Mouse (Mus musculus) brain, embryonic 14.5 days (tissue): ENCODE measurements around the gene Map3k7.

Experiments used
- CTCF ChIP-seq: fragments of 200-500 bp; IDR thresholded peaks from 2 replicates; pipeline ENCODE4 v1.5.1; 2012; ENCODE audit warnings: inconsistent platforms, mild to moderate bottlenecking, moderate library complexity, borderline replicate concordance; ENCODE audit not compliant: insufficient read depth, insufficient read length; ENCODE audit errors: extremely low read depth
- POLR2A ChIP-seq: fragments of 200-500 bp; IDR thresholded peaks from 2 replicates; pipeline ENCODE4 v1.6.1; 2012; ENCODE audit warnings: mild to moderate bottlenecking, inconsistent platforms, borderline replicate concordance; ENCODE audit not compliant: poor library complexity, insufficient read depth, insufficient read length, severe bottlenecking; ENCODE audit errors: extremely low read depth

GRCm38 (mm10) chr4:32041741-32042452, 78.0 kb downstream of the Map3k7 start:
- TF ChIP-seq POLR2A (no peak), CTCF (peak; percentile 47; the same call in 1 of the 2 replicates)
